Mouse (Mus musculus): ENCODE measurements around the gene Aes. TPM values are rescaled to one million over a fixed set of nuclear protein-coding genes. Genes with fewer than 3 reads are reported as not detected.

Aes gene
- polyA plus RNA-seq, 1 experiment from 2014 or later = 467 TPM

GRCm38 (mm10) chr10:81534826-81535225 is 24.5 kb upstream of the Aes start:
- Histone ChIP-seq H3K27me3 (ENCODE audit: insufficient read depth, poor library complexity, severe bottlenecking) (no peaks in the 10 kb centered on the region), H3K9me3 (no peaks in the 10 kb centered on the region), H3K4me1 (peaks cover 36% of the 10 kb centered on the region), H3K27ac (no peak overlapping the region), H3K4me3 (no peak overlapping the region), H3K36me3 (peaks cover 71% of the 10 kb centered on the region)
- no peak for DNase-seq (ENCODE audit: low spot score)
- 57% methylated on average over 16 of the region's 16 CpGs for WGBS

GRCm38 (mm10) chr10:81536734-81537133 is 22.6 kb upstream of the Aes start:
- Histone ChIP-seq H3K27ac (no peak overlapping the region), H3K36me3 (peaks cover 58% of the 10 kb centered on the region), H3K27me3 (ENCODE audit: insufficient read depth, poor library complexity, severe bottlenecking) (no peaks in the 10 kb centered on the region), H3K4me1 (peaks cover 44% of the 10 kb centered on the region), H3K9me3 (no peaks in the 10 kb centered on the region), H3K4me3 (no peak overlapping the region)
- no peak for DNase-seq (ENCODE audit: low spot score)
- 69% methylated on average over 6 of the region's 6 CpGs for WGBS

- H3K27me3 ChIP-seq (ENCODE audit: insufficient read depth, poor library complexity, severe bottlenecking) = no peaks in the 10 kb centered on the region
- peaks cover 52% of the 10 kb centered on the region for H3K36me3 ChIP-seq
- no peaks in the 10 kb centered on the region for H3K9me3 ChIP-seq
- H3K4me1 ChIP-seq = peaks cover 50% of the 10 kb centered on the region
- H3K4me3 ChIP-seq = no peak overlapping the region
- 94% methylated on average over 2 of the region's 2 CpGs for WGBS
- no peak for DNase-seq (ENCODE audit: low spot score)
- H3K27ac ChIP-seq = no peak overlapping the region
Measured at GRCm38 (mm10) chr10:81537429-81537828, 21.9 kb upstream of the Aes start.

GRCm38 (mm10) chr10:81538321-81539048 is 20.8 kb upstream of the Aes start:
- WGBS = 71% methylated on average over 3 of the region's 3 CpGs
- H3K9me3 ChIP-seq = no peaks in the 10 kb centered on the region
- DNase-seq (ENCODE audit: low spot score) = no peak
- no peak overlapping the region for H3K27ac ChIP-seq
- H3K36me3 ChIP-seq = peaks cover 49% of the 10 kb centered on the region
- peaks cover 51% of the 10 kb centered on the region for H3K4me1 ChIP-seq
- H3K27me3 ChIP-seq (ENCODE audit: insufficient read depth, poor library complexity, severe bottlenecking) = no peaks in the 10 kb centered on the region
- no peak overlapping the region for H3K4me3 ChIP-seq

- Histone ChIP-seq H3K27ac (0 out of 2 replicates have a peak overlapping the region, but pooled peaks have one; percentile 13), H3K9me3 (no peaks in the 10 kb centered on the region)
- 79% methylated on average over 5 of the region's 5 CpGs for WGBS
Measured at GRCm38 (mm10) chr10:81541363-81541762, 17.9 kb upstream of the Aes start.

GRCm38 (mm10) chr10:81541803-81542202 is 17.5 kb upstream of the Aes start:
- Histone ChIP-seq H3K9me3 (no peaks in the 10 kb centered on the region), H3K4me1 (peaks cover 46% of the 10 kb centered on the region), H3K27me3 (ENCODE audit: insufficient read depth, poor library complexity, severe bottlenecking) (no peaks in the 10 kb centered on the region), H3K27ac (0 out of 2 replicates have a peak overlapping the region, but pooled peaks have one; percentile 13), H3K36me3 (peaks cover 32% of the 10 kb centered on the region), H3K4me3 (0 out of 2 replicates have a peak overlapping the region, but pooled peaks have one; percentile 26)
- DNase-seq (ENCODE audit: low spot score) = no peak
- 51% methylated on average over 10 of the region's 10 CpGs for WGBS

More at GRCm38 (mm10) chr10:81541363-81541762, 17.9 kb upstream of the Aes start:
- peaks cover 45% of the 10 kb centered on the region for H3K4me1 ChIP-seq
- no peaks in the 10 kb centered on the region for H3K27me3 ChIP-seq (ENCODE audit: insufficient read depth, poor library complexity, severe bottlenecking)
- no peak overlapping the region for H3K4me3 ChIP-seq
- H3K36me3 ChIP-seq = peaks cover 36% of the 10 kb centered on the region
- DNase-seq (ENCODE audit: low spot score) = no peak

- H3K4me3 ChIP-seq = peak overlapping the region; percentile 96; the same call in 1 of the 2 replicates
- peaks cover 25% of the 10 kb centered on the region for H3K36me3 ChIP-seq
- peaks cover 46% of the 10 kb centered on the region for H3K4me1 ChIP-seq
- H3K27me3 ChIP-seq (ENCODE audit: insufficient read depth, poor library complexity, severe bottlenecking) = no peaks in the 10 kb centered on the region
- H3K9me3 ChIP-seq = no peaks in the 10 kb centered on the region
- DNase-seq (ENCODE audit: low spot score) = no peak
- no peak overlapping the region for H3K27ac ChIP-seq
- WGBS = 77% methylated on average over 7 of the region's 7 CpGs
Measured at GRCm38 (mm10) chr10:81542727-81543460, 16.4 kb upstream of the Aes start.

- no peak for DNase-seq (ENCODE audit: low spot score)
- H3K27ac ChIP-seq = peak overlapping the region; percentile 93; the same call in 1 of the 2 replicates
- no peaks in the 10 kb centered on the region for H3K9me3 ChIP-seq
- no peaks in the 10 kb centered on the region for H3K27me3 ChIP-seq (ENCODE audit: insufficient read depth, poor library complexity, severe bottlenecking)
- peaks cover 21% of the 10 kb centered on the region for H3K36me3 ChIP-seq
- peak overlapping the region; percentile 96 for H3K4me3 ChIP-seq
- peaks cover 43% of the 10 kb centered on the region for H3K4me1 ChIP-seq
- 81% methylated on average over 1 of the region's 1 CpGs for WGBS
Measured at GRCm38 (mm10) chr10:81543633-81544032, 15.7 kb upstream of the Aes start.

GRCm38 (mm10) chr10:81544296-81545160 is 14.8 kb upstream of the Aes start:
- Histone ChIP-seq H3K27me3 (ENCODE audit: insufficient read depth, poor library complexity, severe bottlenecking) (no peaks in the 10 kb centered on the region), H3K4me3 (peak overlapping the region; percentile 96), H3K27ac (peak overlapping the region; percentile 93), H3K4me1 (peaks cover 40% of the 10 kb centered on the region), H3K9me3 (no peaks in the 10 kb centered on the region), H3K36me3 (peaks cover 15% of the 10 kb centered on the region)
- peak; percentile 85 for DNase-seq (ENCODE audit: low spot score)
- WGBS = 1% methylated on average over 93 of the region's 93 CpGs

- 2% methylated on average over 59 of the region's 59 CpGs for WGBS
- Histone ChIP-seq H3K27ac (peak within 1 kb of the TSS; percentile 93), H3K9me3 (no peaks in the 10 kb centered on the region), H3K4me1 (peaks cover 40% of the 10 kb centered on the region), H3K4me3 (peak within 1 kb of the TSS; percentile 96), H3K27me3 (ENCODE audit: insufficient read depth, poor library complexity, severe bottlenecking) (no peaks in the 10 kb centered on the region), H3K36me3 (peaks cover 9% of the 10 kb centered on the region)
- peak; percentile 99 for DNase-seq (ENCODE audit: low spot score)
Measured at GRCm38 (mm10) chr10:81545161-81545747, 14.0 kb upstream of the Aes start, which contains the start of gene Gna11. Gene Gna11 (minus strand): TSS chr10:81545190.

GRCm38 (mm10) chr10:81546332-81546731 is 13.0 kb upstream of the Aes start:
- no peak overlapping the region for H3K4me3 ChIP-seq
- H3K36me3 ChIP-seq = peaks cover 7% of the 10 kb centered on the region; the same call in 1 of the 2 replicates
- 50% methylated on average over 5 of the region's 5 CpGs for WGBS
- no peak for DNase-seq (ENCODE audit: low spot score)
- H3K27me3 ChIP-seq (ENCODE audit: insufficient read depth, poor library complexity, severe bottlenecking) = no peaks in the 10 kb centered on the region
- no peaks in the 10 kb centered on the region for H3K9me3 ChIP-seq
- peaks cover 38% of the 10 kb centered on the region for H3K4me1 ChIP-seq
- H3K27ac ChIP-seq = peak overlapping the region; percentile 25; the same call in 1 of the 2 replicates
